Mouse (Mus musculus) heart, postnatal 10 days (tissue): ENCODE data around the gene Chdh. TPM values are rescaled to one million over a fixed set of nuclear protein-coding genes. Genes with fewer than 3 reads are reported as not detected.

Source experiments
- DNase-seq, 2 experiments: peaks; one replicate each; pipeline ENCODE4 v3.0.0; 2021
- intact Hi-C: fragments of 180-260 bp; cut with DNase I; formaldehyde crosslinking; loops from one replicate; pipeline ENCODE4 v1.15.1; 2025
- microRNA-seq, 2 experiments: library from miRNA; unstranded; fragments of <30 nt; microRNA quantifications; one replicate each; pipeline ENCODE4 v1.2.0; 2022
- total RNA-seq, 2 experiments: library from RNA; stranded (reverse); gene quantifications; 2 replicates each; pipeline ENCODE4 v1.2.3; 2021

Chdh gene
- total RNA-seq, 2 experiments from 2014 or later = 0.35 to 1.2 TPM

GRCm38 (mm10) chr14:30050280-30050679 lies 41.5 kb downstream of the Chdh start:
- no peak for DNase-seq
- intact Hi-C loops = no loop called here

- DNase-seq = no peak
- intact Hi-C loops = no loop called here
Observed at GRCm38 (mm10) chr14:30054922-30055321, 46.1 kb downstream of the Chdh start.

GRCm38 (mm10) chr14:30056031-30056766 lies 47.4 kb downstream of the Chdh start:
- intact Hi-C loops = no loop called here
- no peak for DNase-seq

DNA sequence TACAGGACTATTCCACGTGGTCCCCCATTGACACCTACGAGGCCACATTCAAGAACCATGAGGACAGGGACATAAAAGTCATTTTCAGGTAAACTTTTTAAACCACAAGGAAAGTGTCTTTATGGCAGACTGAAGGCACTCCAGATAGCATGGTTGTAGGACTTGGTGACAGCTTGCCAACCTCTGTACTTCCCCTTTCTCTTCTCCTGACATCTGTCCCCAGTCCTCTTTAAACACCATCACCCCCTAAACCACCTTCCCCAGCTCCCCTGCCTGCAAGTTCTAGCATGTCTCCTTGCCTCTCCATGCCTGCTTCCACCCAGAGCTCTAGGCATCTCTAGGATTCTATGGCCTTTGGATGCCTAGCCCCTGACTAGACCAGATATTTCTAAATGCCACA lies 56.0 kb downstream of the Chdh start:
- no peak for DNase-seq
- intact Hi-C loops = no loop called here

- no peak for DNase-seq
- intact Hi-C loops = no loop called here
Observed at GRCm38 (mm10) chr14:30066752-30067151, 57.9 kb downstream of the Chdh start.

GRCm38 (mm10) chr14:30068566-30068965 lies 59.7 kb downstream of the Chdh start:
- intact Hi-C loops = no loop called here
- no peak for DNase-seq

DNA sequence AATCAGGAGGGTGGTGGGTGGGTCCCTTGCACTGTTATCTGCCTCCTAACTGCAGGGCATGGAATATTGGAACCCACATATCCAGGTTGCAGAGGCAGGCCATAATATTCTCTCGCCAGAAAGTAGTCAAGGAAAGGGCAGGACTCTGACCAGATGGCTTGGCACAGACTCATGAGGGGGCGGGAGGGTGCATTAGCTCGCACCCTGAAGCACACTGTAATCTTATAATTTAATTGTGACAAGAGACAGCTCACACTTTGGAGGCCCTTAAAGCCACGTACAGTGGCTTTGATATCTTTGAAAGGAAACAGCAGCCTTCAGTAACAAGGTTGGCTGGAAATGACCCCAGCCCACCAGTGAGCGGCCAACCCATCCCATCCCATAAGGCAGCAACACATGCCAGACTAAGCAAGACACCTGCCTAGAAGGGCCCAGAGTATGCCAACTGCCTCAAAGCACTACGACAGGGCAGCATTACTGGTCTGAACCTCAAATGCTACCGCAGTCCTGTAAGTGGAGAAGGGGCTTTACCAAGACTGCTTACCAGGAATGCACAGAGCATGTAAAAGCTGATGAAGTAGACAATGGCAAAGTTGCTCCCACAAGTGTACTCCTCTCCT lies 66.6 kb downstream of the Chdh start:
- DNase-seq = no peak
- intact Hi-C loops = no loop called here

GRCm38 (mm10) chr14:30078115-30078808 lies 69.4 kb downstream of the Chdh start:
- intact Hi-C loops = no loop called here

DNA sequence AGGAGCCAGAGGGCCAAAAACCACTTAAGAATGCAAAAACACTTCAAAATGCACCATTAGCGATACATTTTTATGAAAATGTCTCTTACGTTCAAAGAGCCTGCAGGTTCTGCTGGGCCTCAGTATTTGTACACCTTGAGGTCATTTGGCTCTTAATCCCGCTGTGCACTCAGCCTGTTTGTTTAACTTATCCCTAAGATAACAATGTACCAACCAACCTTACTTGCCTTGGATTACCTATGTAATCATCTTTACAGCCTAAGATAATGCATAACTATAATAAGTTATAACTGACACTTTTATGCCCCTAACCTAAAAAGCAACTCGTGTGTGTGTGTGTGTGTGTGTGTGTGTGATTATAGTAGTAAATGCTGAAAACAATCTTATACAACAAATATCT lies 70.9 kb downstream of the Chdh start:
- no peak for DNase-seq
- intact Hi-C loops = no loop called here

More at GRCm38 (mm10) chr14:30078115-30078808, 69.4 kb downstream of the Chdh start:
- no peak for DNase-seq

Small RNA genes within 50 kb of the gene (microRNA-seq; reads per million reads assigned to microRNA genes)
- gene Mir6947 = 0.24 to 1.0 reads per million in 2 experiments

Other genes with a start within 250 kb of the Chdh start
- 10 to 100 TPM; 78.0 to 79.3 TPM for gene Selenok, start 40.7 kb upstream of the Chdh start, total RNA-seq
- gene Actr8, start 30.7 kb upstream of the Chdh start, total RNA-seq = 10 to 100 TPM; 36.6 to 37.7 TPM
- gene Il17rb, start 127 bp upstream of the Chdh start, total RNA-seq = under 1 TPM; 0.35 to 0.41 TPM